Mouse (Mus musculus) monocyte, adult 2 months (primary cell): Measurements from ENCODE around the gene Grid2ip.

Experiments used
- DNase-seq, 2 experiments: peaks; one replicate each; pipeline ENCODE4 v3.0.0; 2022; ENCODE audit warnings: low spot score in 2 of 2, low read depth in 1 of 2

Gene Grid2ip

GRCm38 (mm10) chr5:143356686-143357388 is at the start of gene Grid2ip:
TSS of gene Grid2ip (plus strand) at chr5:143357338.
- DNase-seq: no peak

- DNase-seq: no peak
Observed at GRCm38 (mm10) chr5:143308825-143309224, 48.3 kb upstream of the Grid2ip start.

- no peak for DNase-seq
Observed at GRCm38 (mm10) chr5:143309916-143310315, 47.2 kb upstream of the Grid2ip start.

- peak in 1 of 2 experiments; percentile 72 for DNase-seq
Observed at GRCm38 (mm10) chr5:143311886-143312285, 45.3 kb upstream of the Grid2ip start.

- no peak for DNase-seq
Observed at GRCm38 (mm10) chr5:143314183-143314729, 42.9 kb upstream of the Grid2ip start.

- DNase-seq: peak; percentile 36 to 82
Observed at GRCm38 (mm10) chr5:143314730-143315513, 42.2 kb upstream of the Grid2ip start, which contains the start of gene E130309D02Rik. TSS of gene E130309D02Rik (minus strand) at chr5:143315360.

GRCm38 (mm10) chr5:143315514-143315888 is 41.6 kb upstream of the Grid2ip start:
- DNase-seq: no peak

GRCm38 (mm10) chr5:143316605-143317287 is 40.4 kb upstream of the Grid2ip start:
- DNase-seq: no peak

GRCm38 (mm10) chr5:143317288-143317610 is 39.9 kb upstream of the Grid2ip start:
- no peak for DNase-seq

- DNase-seq: peak; percentile 66 to 77
Observed at GRCm38 (mm10) chr5:143328690-143329495, 28.2 kb upstream of the Grid2ip start, which contains the start of gene Zdhhc4. TSS of gene Zdhhc4 (minus strand) at chr5:143329256.

- DNase-seq: peak in 1 of 2 experiments; percentile 46
Observed at GRCm38 (mm10) chr5:143333872-143334271, 23.3 kb upstream of the Grid2ip start.

GRCm38 (mm10) chr5:143334418-143335088 is 22.6 kb upstream of the Grid2ip start:
- no peak for DNase-seq

- no peak for DNase-seq
Observed at GRCm38 (mm10) chr5:143335089-143335460, 22.1 kb upstream of the Grid2ip start.

GRCm38 (mm10) chr5:143336559-143336958 is 20.6 kb upstream of the Grid2ip start:
- no peak for DNase-seq

- no peak for DNase-seq
Observed at GRCm38 (mm10) chr5:143339603-143340002, 17.5 kb upstream of the Grid2ip start.

GRCm38 (mm10) chr5:143346367-143346766 is 10.8 kb upstream of the Grid2ip start:
- DNase-seq: no peak

GRCm38 (mm10) chr5:143356017-143356416 is 1.1 kb upstream of the Grid2ip start:
- no peak for DNase-seq

GRCm38 (mm10) chr5:143357564-143357963 is 426 bp downstream of the Grid2ip start:
- no peak for DNase-seq

- DNase-seq: no peak
Observed at GRCm38 (mm10) chr5:143359263-143359662, 2.1 kb downstream of the Grid2ip start.

GRCm38 (mm10) chr5:143360000-143360399 is 2.9 kb downstream of the Grid2ip start:
- DNase-seq: no peak
